ENCODE assay signal across 8 mouse cellular contexts in genomic region chr7:143783996-143784829, GRCm38 (mm10). TPM values are rescaled to one million over a fixed set of nuclear protein-coding genes. Genes with fewer than 3 reads are reported as not detected.
DNase-seq lines count a peak whose midpoint lies in the region; ATAC-seq and TF ChIP-seq lines count a peak whose summit lies in the region.

Mrgpre (minus strand) TSS chr7:143784500.

- H3K36me3 ChIP-seq in hindbrain, postnatal 0 days (ENCODE audit: insufficient read depth, low read length) = no peaks in the 10 kb centered on the region

- DNase-seq in R1 (ENCODE audit: low read depth, low spot score) = peak; percentile 15
- DNase-seq in cerebellum, postnatal 4 days (ENCODE audit: low spot score in 2 of 2) = peak; percentile 53 to 82
- DNase-seq in gastrocnemius, adult 8-10 months (ENCODE audit: low spot score in 2 of 2) = peak; percentile 71 to 80
- peak; percentile 87 for DNase-seq in hindbrain, postnatal 0 days (ENCODE audit: low spot score)
- DNase-seq in left cerebral cortex, adult 11 months (ENCODE audit: low spot score) = peak; percentile 57
- DNase-seq in lung, postnatal 25 days (ENCODE audit: low spot score) = peak; percentile 77
- peak; percentile 89 for DNase-seq in retina, postnatal 1 day
- peak; percentile 70 to 77 for DNase-seq in thymus, postnatal 36 days

- TF ChIP-seq CTCF in hindbrain, postnatal 0 days (IDR thresholded peaks at IDR 0.05; ENCODE audit: low read depth) = no peak

- WGBS in hindbrain, postnatal 0 days = 2% methylated on average over 21 of the region's 21 CpGs

- ATAC-seq in hindbrain, postnatal 0 days = peak; percentile 94

- no peaks in the 10 kb centered on the region for H3K27me3 ChIP-seq in hindbrain, postnatal 0 days (ENCODE audit: insufficient read depth, low read length)

- H3K4me1 ChIP-seq in hindbrain, postnatal 0 days (ENCODE audit: insufficient read depth, low read length) = peaks cover 23% of the 10 kb centered on the region

- peak within 1 kb of the TSS; percentile 70 for H3K4me2 ChIP-seq in hindbrain, postnatal 0 days (ENCODE audit: low read depth, low read length)

- H3K9me3 ChIP-seq in hindbrain, postnatal 0 days (ENCODE audit: low read length) = no peaks in the 10 kb centered on the region

- H3K27ac ChIP-seq in hindbrain, postnatal 0 days = peak within 1 kb of the TSS; percentile 81

- peak within 1 kb of the TSS; percentile 46 for H3K4me3 ChIP-seq in hindbrain, postnatal 0 days (ENCODE audit: low read length)

- peak within 1 kb of the TSS; percentile 57 for H3K9ac ChIP-seq in hindbrain, postnatal 0 days (replicated peaks; ENCODE audit: low read length)

RNA-seq across cellular contexts. Expression of gene Mrgpre, which starts in this region (rescaled TPM):
- total RNA-seq in gastrocnemius, adult 8-10 months (2022) = under 1 TPM; 0.32 to 0.87 (median 0.44) TPM
- 8.5 and 10.9 TPM in 2 replicates for total RNA-seq in hindbrain, postnatal 0 days (2014; rRNA removed)
- 4.8 and 6.8 TPM in 2 replicates for polyA plus RNA-seq in hindbrain, postnatal 0 days (2015; fragmentation: Nextera tagmentation; extraction: Ambion mirVana)

Comparison
In these comparisons a context has a peak if more than half of its experiments do, and no peak if none do; other contexts are left out.
1. Peak in every context shown above with its lines: DNase-seq, ATAC-seq, H3K4me3 ChIP-seq and H3K27ac ChIP-seq.
2. Peak in DNase-seq in gastrocnemius, adult 8-10 months; RNA of the gene not detected or under 1 TPM.
3. DNase-seq: peak in every context shown above with its lines; median percentile 89 in retina, postnatal 1 day; 87 in hindbrain, postnatal 0 days; 77 in lung, postnatal 25 days; 76 in gastrocnemius, adult 8-10 months; 74 in thymus, postnatal 36 days; 68 in cerebellum, postnatal 4 days; 57 in left cerebral cortex, adult 11 months; 15 in R1.